Mouse (Mus musculus) subcutaneous adipose tissue, adult 2 months (tissue): ENCODE measurements around the gene Snx15. TPM values are rescaled to one million over a fixed set of nuclear protein-coding genes. Genes with fewer than 3 reads are reported as not detected.

ENCODE experiments used
- polyA plus RNA-seq: library from polyadenylated mRNA; depleted of rRNA; stranded (reverse); fragments of >200 nt; gene quantifications from 2 replicates; pipeline ENCODE4 v1.2.3, GENCODE M21; 2012; ENCODE audit warnings: low replicate concordance; rRNA removed

The Snx15 gene
- 31.6 and 42.5 TPM in 2 replicates for polyA plus RNA-seq

DNA sequence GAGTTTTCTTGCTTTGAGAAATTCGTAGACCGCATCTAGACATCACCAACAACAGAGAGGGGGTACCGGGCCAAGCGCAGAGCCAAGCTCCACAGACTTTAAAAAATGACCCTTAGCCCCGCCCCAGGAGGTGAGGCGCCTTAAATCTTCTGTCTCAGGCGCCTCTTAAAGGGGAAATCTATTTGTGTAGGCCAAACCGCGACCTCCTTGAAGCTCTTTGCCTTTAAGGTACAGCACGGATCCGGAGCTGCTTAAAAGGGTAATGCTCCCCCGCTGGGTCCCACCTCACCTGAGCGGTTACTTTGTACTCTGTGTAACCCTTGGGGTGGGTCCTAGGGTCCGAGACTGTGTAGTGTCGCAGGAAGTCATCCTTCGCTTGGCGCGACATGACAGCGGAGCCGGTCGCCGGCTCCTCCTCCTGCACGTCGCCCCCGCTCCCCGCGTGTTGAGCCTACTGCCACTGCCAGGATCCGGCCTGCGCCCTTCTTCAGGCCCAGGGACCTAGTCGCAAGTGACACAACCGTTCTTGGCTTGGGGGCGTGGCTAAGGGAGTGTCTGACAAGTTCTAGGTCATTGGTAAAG, at the start of gene Snx15:
TSS of gene Snx15 (minus strand) at position 545 of the 582 bp plus-strand sequence.

DNA sequence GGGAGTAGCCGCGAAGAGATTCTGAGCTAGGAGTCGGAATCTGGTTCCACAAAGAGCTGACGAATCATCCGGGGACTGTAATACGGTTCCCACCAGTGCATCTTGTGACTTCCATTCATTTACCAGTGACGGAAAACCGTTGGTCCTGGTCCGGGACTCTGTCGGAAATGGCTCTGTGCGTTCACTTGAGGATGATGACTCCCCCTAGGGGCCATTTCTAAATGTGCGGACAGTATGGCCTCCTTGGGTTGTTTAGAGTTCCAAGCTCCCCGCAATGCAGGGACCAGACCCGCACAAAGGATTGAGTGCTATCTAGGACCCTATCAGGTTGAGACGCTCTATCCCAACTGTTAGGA, 13.3 kb upstream of the Snx15 start, which contains the start of gene Arl2:
TSS of gene Arl2 (minus strand) at position 155 of the 356 bp plus-strand sequence.

DNA sequence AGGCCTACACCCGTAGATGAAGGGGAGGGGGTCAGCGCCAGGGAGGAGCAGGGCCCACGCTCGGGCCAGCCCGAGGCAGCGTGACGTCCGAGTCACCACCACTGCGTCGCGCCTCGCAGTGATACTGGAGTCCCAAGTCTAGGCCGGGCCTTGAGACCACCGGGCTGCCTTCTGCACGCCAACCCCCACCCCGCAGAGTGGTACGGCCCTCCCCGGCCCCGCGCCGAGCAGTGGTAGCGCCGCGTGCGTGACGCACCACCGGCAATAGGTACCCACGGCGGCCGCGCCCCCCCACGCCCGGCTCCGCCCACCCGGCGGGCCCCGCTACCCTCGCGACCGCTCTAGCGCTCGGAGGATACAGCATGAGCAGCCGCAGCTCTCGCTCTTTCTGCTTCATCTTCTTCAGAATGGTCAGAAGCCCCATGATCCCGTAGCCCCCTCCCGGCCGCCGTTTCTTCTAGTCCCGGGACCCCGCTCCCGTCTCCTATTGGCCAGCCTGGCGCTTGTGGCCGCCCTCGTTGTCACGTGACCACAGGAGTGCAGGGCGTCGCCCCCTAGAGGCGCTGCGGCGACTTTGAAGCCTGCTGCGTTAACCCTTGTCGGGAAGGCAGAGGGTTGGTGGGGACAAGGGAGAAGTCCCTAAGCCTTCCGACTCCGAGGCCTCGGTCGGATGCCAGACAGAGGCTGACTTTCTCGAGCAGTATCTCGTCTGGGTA, 12.7 kb upstream of the Snx15 start, which contains the start of gene Batf2:
TSS of gene Batf2 (plus strand) at position 306 of the 716 bp plus-strand sequence.

DNA sequence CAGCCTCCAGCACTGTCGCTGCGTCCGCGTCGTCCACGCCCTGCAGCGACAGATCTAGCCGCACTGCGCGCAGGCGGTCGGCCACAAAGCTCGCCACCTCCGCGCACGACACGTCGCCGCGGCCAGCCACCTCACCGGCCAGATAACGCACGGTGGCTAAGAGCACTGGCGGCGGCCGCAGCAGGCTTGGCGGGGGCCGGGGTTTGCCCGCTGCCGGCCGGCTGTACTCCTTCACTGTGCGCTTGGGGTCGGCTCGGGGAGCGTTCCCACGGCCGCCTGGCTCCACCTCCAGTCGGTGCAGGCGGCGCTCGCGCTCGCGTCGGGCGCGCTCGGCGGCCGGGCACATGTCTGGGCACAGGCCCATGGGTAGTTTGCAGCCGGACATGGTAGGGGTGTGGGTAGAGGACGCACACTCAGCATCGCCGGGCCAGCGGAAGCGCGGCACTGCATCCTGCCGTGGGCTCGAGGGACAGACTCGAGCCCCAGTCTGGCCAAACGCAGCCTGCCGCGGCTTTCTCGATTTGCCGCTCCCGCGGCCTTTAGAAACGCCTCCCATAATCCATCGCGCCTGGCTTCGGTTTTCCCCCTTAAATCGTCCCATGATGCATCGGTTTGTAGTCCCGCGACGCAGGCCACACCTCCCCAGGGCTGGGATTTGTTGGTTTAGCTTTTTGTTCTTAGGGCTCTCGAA, 10.0 kb downstream of the Snx15 start, which contains the start of gene Sac3d1:
TSS of gene Sac3d1 (minus strand) at position 665 of the 691 bp plus-strand sequence.

DNA sequence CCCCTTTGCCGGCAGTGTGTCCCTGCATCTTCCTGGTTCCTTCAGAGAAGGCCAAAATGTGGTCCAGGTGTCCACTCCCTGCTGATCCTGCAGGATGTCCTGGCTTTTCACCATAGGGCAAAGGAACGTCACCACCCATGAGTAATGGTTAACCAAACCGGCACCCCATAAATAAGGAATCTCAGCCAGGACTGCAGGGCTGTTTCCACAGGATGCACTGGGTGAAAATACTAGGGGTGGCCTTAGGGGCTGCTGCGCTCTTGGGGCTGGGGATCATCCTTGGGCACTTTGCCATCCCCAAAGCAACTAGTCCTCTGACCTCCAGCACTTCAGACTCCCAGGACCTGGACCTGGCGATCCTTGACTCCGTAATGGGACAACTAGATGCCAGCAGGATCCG, 22.5 kb downstream of the Snx15 start, which contains the start of gene Naaladl1:
TSS of gene Naaladl1 (plus strand) at position 197 of the 400 bp plus-strand sequence.

DNA sequence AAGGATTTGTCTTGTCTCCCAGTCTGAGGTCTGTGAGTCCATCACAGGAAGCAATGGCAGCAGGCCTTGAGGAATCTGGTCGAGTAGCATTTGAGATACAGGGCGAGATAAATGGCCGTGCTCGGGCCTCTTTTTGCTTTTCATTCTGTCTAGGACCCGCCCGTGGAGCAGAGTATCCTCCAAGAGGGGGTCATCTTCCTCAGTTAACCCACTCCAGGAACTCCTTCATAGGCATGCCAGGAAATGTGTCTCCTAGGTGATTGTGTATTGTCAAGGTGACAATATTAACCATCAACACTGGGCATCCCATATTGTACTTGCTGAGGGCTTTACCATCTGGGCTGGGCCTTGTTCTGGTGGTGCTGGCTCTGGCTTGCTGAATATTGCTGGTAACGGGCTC, 34.0 kb downstream of the Snx15 start, which contains the start of gene AC131692.1:
TSS of gene AC131692.1 (plus strand) at position 301 of the 400 bp plus-strand sequence.

DNA sequence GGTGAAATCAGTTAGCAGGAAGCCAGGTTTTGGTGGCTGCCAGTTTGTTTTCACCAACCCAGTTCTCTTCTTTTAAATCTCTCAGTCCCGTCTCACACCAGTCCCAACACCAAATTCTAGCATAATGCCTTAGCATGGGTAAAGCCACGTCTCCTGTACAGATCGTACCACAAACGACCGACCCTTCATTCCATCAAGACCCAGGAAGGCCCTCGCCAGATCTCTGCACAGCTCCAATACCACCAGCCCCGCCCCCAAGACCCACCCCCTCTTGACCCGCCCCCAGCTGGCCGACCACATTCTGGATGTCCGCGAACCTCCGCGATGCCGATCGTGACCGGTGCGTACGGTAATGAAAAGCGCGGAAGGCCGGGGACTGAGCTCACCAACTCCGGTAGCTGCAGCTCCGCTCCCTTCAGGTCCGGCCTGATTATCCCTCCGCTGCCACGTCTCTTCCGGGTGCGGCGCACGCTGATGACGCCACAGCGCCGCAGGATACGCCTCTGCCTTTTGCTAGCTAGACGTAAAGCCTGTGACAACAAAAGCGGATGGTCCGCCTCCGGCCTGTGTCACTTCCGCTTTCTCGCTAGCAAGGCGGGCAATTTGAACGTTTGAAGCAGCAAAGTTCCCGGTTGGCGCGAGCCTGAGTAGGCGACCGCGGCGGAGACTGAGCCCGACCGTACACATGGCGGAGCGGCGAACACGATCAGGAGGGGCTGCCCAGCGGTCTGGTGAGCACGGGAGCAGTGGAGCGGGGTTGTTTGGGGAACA, 43.4 kb downstream of the Snx15 start, which contains the start of the genes Zfpl1 and Cdca5:
TSS of gene Zfpl1 (minus strand) at position 479 of the 771 bp plus-strand sequence.
TSS of gene Cdca5 (plus strand) at position 506 of the 771 bp plus-strand sequence.

DNA sequence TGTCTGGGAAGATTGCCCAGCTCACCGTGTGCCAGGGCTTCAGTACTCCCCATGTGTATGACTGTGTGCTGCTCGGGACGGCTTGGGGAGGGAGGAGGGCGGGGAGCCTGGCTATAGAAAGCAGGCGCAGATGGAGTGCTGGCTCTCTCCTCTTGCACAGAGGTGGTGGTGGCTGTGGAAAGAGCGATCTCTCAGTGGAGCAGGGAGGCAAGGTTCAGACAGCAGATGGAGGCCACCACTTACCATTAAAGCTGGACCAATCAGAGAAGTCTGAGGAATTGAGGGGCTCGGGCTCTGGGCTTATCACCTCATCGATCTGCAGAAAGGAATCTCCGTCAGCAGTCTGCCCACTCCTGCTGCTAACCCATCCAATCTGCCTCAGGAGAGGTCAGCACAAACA, 45.9 kb downstream of the Snx15 start, which contains the start of gene Gm28374:
TSS of gene Gm28374 (minus strand) at position 101 of the 400 bp plus-strand sequence.

DNA sequence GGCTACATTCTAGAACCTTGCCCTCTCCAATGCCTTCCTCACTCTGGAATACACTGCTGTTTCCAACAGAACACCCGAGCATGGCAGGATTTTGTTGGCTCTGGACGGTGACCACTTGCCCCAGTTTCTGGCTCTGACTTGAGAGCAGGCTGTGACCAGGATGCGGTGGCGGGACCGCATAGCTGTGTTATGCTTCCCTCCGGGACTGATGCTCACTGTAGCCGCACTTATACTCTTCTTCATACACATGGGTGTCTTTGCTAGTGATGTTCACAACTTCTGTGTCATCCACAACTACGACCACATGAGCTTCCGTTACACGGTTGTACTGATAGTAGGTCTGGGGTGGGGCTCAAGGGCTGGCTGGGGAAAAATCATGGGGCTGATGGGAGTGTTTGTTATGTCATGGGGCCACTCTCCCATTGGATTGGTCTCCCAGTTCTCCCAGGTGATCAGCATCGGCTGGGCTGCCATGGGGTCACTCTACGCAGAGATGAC, 48.1 kb downstream of the Snx15 start, which contains the start of gene Tmem262:
TSS of gene Tmem262 (plus strand) at position 51 of the 498 bp plus-strand sequence.

DNA sequence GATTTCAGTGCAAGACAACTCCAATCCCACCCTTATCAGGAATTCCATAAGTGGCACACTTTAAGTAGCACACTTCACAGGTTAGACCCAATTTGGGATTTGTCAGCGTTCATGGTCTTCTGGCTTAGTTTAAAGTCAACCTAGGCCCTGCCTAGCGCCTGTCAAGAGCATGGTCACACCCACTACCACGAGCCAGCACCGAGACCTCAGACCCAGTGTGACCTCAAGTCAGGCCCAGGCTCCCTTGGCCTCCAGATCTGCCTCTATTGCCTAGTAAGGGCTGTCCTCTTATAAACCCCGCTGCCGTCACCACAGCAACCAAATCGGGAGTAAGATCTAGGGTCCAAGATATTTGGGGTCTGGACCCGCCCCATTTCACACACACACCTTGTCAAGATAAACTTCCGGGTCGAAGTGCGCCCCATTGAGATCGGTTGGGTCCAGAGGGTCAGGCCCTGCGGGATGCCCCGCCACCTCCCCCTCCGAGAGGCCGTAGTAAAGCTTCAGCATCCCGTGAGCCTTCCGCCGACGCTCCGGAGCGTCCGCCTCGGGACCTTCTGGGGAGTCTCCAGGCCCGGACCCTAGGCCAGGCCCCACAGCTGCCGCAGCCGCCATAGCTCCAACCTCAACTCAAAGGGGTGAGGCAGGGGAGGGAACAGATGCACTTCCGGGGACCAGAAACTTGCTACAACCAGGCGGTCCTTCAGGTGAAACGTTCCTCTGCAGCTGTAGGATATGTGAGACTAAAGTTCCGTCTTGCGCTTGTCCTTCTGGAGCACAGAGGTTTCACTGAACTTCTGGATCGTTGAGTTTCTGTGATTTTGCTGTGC, 51.3 kb downstream of the Snx15 start, which contains the start of gene Vps51:
TSS of gene Vps51 (minus strand) at position 668 of the 830 bp plus-strand sequence.

Other genes starting within 250 kb of the Snx15 start
- 0.33 and 1.0 TPM in 2 replicates for gene Tigd3, start 234.2 kb downstream of the Snx15 start, polyA plus RNA-seq
- gene Dpf2, start 215.3 kb downstream of the Snx15 start, polyA plus RNA-seq: 73.6 and 128 TPM in 2 replicates
- gene Cdc42ep2, start 203.5 kb downstream of the Snx15 start, polyA plus RNA-seq: 24.5 and 38.9 TPM in 2 replicates
- gene Pola2, start 164.1 kb downstream of the Snx15 start, polyA plus RNA-seq: 60.9 and 84.4 TPM in 2 replicates
- gene Slc22a20, start 142.2 kb downstream of the Snx15 start, polyA plus RNA-seq: not detected in 2 replicates
- 42.0 and 72.3 TPM in 2 replicates for gene Capn1, start 112.4 kb downstream of the Snx15 start, polyA plus RNA-seq
- gene Syvn1, start 81.7 kb downstream of the Snx15 start, polyA plus RNA-seq: 59.3 and 60.1 TPM in 2 replicates
- gene Mrpl49, start 70.5 kb downstream of the Snx15 start, polyA plus RNA-seq: 29.0 and 43.8 TPM in 2 replicates
- gene Fau, start 70.5 kb downstream of the Snx15 start, polyA plus RNA-seq: 740 and 1,078 TPM in 2 replicates
- 43.0 and 48.9 TPM in 2 replicates for gene Znhit2, start 67.1 kb downstream of the Snx15 start, polyA plus RNA-seq
- 39.1 and 40.1 TPM in 2 replicates for gene Tm7sf2, start 59.9 kb downstream of the Snx15 start, polyA plus RNA-seq
- 67.5 and 83.1 TPM in 2 replicates for gene Vps51, start 51.1 kb downstream of the Snx15 start, polyA plus RNA-seq
- gene Tmem262, start 48.3 kb downstream of the Snx15 start, polyA plus RNA-seq: not detected in 2 replicates
- 0.19 and 0.49 TPM in 2 replicates for gene Gm28374, start 46.0 kb downstream of the Snx15 start, polyA plus RNA-seq
- gene Zfpl1, start 43.3 kb downstream of the Snx15 start, polyA plus RNA-seq: 100 and 103 TPM in 2 replicates
- gene Cdca5, start 43.3 kb downstream of the Snx15 start, polyA plus RNA-seq: 0.30 and 4.4 TPM in 2 replicates
- gene AC131692.1, start 33.9 kb downstream of the Snx15 start, polyA plus RNA-seq: not detected in 2 replicates
- 0.09 and 0.22 TPM in 2 replicates for gene Naaladl1, start 22.5 kb downstream of the Snx15 start, polyA plus RNA-seq
- 19.6 and 37.2 TPM in 2 replicates for gene Sac3d1, start 9.7 kb downstream of the Snx15 start, polyA plus RNA-seq
- 8.7 and 11.0 TPM in 2 replicates for gene Batf2, start 12.7 kb upstream of the Snx15 start, polyA plus RNA-seq
- gene Arl2, start 13.2 kb upstream of the Snx15 start, polyA plus RNA-seq: 139 and 178 TPM in 2 replicates
- 0.26 and 0.46 TPM in 2 replicates for gene Majin, start 56.1 kb upstream of the Snx15 start, polyA plus RNA-seq
- gene Gpha2, start 98.1 kb upstream of the Snx15 start, polyA plus RNA-seq: 0.63 and 0.66 TPM in 2 replicates
- 90.3 and 103 TPM in 2 replicates for gene Ppp2r5b, start 107.6 kb upstream of the Snx15 start, polyA plus RNA-seq
- gene Atg2a, start 113.4 kb upstream of the Snx15 start, polyA plus RNA-seq: 38.8 and 43.8 TPM in 2 replicates
- 270 and 315 TPM in 2 replicates for gene Ehd1, start 148.4 kb upstream of the Snx15 start, polyA plus RNA-seq
- 10.9 and 14.7 TPM in 2 replicates for gene Cdc42bpg, start 178.2 kb upstream of the Snx15 start, polyA plus RNA-seq
- 41.0 and 72.1 TPM in 2 replicates for gene Men1, start 206.7 kb upstream of the Snx15 start, polyA plus RNA-seq
- gene Map4k2, start 212.8 kb upstream of the Snx15 start, polyA plus RNA-seq: 114 and 147 TPM in 2 replicates
- gene Sf1, start 235.4 kb upstream of the Snx15 start, polyA plus RNA-seq: 88.7 and 113 TPM in 2 replicates